Mouse (Mus musculus) kidney, embryonic 14.5 days (tissue): ENCODE results near the gene Socs1. TPM values are rescaled to one million over a fixed set of nuclear protein-coding genes. Genes with fewer than 3 reads are reported as not detected.

ENCODE experiments used
- ATAC-seq: fragments of 200-750 bp; cut with Nextera tagmentation; 2 replicates; pipeline ENCODE4 v1.8.0; 2017; ENCODE audit warnings: moderate number of reproducible peaks, mild to moderate bottlenecking, moderate TSS enrichment, moderate library complexity; ENCODE audit not compliant: low FRiP score, low TSS enrichment
- H3K27ac ChIP-seq: fragments of 300-500 bp; sonication (generic); 2 replicates; pipeline ENCODE4 v1.5.1; 2014; ENCODE audit warnings: low read depth, mild to moderate bottlenecking, low read length, moderate library complexity, mixed read lengths
- H3K27me3 ChIP-seq: fragments of 300-500 bp; sonication (generic); 2 replicates; pipeline ENCODE4 v1.6.1; 2014; ENCODE audit warnings: mild to moderate bottlenecking, low read length; ENCODE audit not compliant: control insufficient read depth, insufficient read depth
- H3K36me3 ChIP-seq: fragments of 300-500 bp; sonication (generic); 2 replicates; pipeline ENCODE4 v1.6.1; 2014; ENCODE audit warnings: low read length, mixed read lengths; ENCODE audit not compliant: control insufficient read depth, insufficient read depth
- H3K4me1 ChIP-seq: fragments of 300-500 bp; sonication (generic); 2 replicates; pipeline ENCODE4 v1.6.1; 2014; ENCODE audit warnings: low read length, mixed read lengths; ENCODE audit not compliant: control insufficient read depth, insufficient read depth
- H3K4me2 ChIP-seq: fragments of 300-500 bp; sonication (generic); replicated peaks from 2 replicates; pipeline ENCODE4 v1.6.1; 2014; ENCODE audit warnings: low read depth, mild to moderate bottlenecking, low read length
- H3K4me3 ChIP-seq: fragments of 300-500 bp; sonication (generic); 2 replicates; pipeline ENCODE4 v1.5.1; 2014; ENCODE audit warnings: mild to moderate bottlenecking, low read length
- H3K9ac ChIP-seq: fragments of 300-500 bp; sonication (generic); 2 replicates; pipeline ENCODE4 v1.6.1; 2014; ENCODE audit warnings: low read depth, mild to moderate bottlenecking, low read length, moderate library complexity
- H3K9me3 ChIP-seq: fragments of 300-500 bp; sonication (generic); 2 replicates; pipeline ENCODE4 v1.6.1; 2016; ENCODE audit warnings: low read length; ENCODE audit not compliant: control insufficient read depth
- WGBS: fragments of 180-500 bp; shearing (Covaris S2); extraction: QIAGEN DNeasy Blood & Tissue Kit; methylation state at CpG from one replicate; pipeline ENCODE4 v1.1.7; 2014; 5-methylcytosine and 5-hydroxymethylcytosine counted together
- polyA plus RNA-seq: library from polyadenylated mRNA; unstranded; fragments of >200 nt; fragmentation: Nextera tagmentation; extraction: Ambion mirVana; gene quantifications from 2 replicates; pipeline ENCODE4 v1.2.1, GENCODE M21; 2014

Socs1 gene
- polyA plus RNA-seq, 1 experiment from 2014 or later, result 6.3 TPM

DNA sequence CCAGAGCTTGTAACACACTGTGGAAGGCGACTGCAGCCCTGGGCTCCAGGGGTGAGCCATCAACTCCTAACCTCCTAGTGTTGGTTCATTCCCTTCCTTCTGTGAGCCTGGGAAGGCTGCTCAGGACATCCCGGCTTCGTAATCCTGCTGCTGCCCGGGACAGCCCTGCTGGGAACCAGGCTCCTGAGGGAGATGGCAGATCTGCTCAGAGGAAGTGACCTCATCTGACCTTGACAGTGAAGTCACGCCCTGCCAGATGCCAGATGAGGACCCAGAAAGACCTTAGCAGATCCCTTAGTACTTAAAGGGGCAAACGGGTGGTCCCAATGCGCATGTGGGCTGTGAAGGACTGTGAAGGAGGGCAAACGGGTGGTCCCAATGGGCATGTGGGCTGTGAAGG lies 24.2 kb downstream of the Socs1 start:
- no peak for ATAC-seq
- Histone ChIP-seq H3K4me2 (no peak overlapping the region), H3K9ac (no peak overlapping the region), H3K4me1 (0 out of 2 replicates have a peak, but pooled peaks cover 4% of the 10 kb centered on the region), H3K4me3 (no peak overlapping the region), H3K9me3 (no peaks in the 10 kb centered on the region), H3K36me3 (no peaks in the 10 kb centered on the region), H3K27ac (no peak overlapping the region), H3K27me3 (no peaks in the 10 kb centered on the region)
- 63% methylated on average over 8 of the region's 8 CpGs for WGBS

DNA sequence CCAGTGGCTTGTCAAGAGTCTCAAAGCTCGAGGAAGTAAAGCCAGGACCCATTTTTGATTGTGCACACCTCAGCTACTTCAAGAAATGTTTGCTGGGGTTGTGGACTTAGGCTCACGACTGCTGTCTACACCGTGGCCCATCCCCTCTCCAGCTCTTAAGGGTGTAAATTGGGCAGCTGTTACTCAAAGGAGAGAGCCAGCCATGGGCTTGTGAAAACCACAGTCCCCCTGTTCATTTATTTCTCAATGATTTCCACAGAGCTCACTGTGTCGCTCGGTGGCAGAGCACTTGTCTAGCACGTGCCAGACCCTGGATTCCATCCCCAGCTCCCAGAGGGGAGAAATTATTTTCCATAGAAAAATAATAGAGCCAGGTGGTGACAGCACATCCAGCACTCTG lies 29.2 kb downstream of the Socs1 start:
- no peak overlapping the region for H3K4me2 ChIP-seq
- no peaks in the 10 kb centered on the region for H3K27me3 ChIP-seq
- H3K9ac ChIP-seq, result no peak overlapping the region
- H3K4me3 ChIP-seq, result no peak overlapping the region
- no peaks in the 10 kb centered on the region for H3K9me3 ChIP-seq
- H3K4me1 ChIP-seq, result no peaks in the 10 kb centered on the region
- H3K27ac ChIP-seq, result no peak overlapping the region
- 72% methylated on average over 6 of the region's 6 CpGs for WGBS
- no peak for ATAC-seq
- no peaks in the 10 kb centered on the region for H3K36me3 ChIP-seq

DNA sequence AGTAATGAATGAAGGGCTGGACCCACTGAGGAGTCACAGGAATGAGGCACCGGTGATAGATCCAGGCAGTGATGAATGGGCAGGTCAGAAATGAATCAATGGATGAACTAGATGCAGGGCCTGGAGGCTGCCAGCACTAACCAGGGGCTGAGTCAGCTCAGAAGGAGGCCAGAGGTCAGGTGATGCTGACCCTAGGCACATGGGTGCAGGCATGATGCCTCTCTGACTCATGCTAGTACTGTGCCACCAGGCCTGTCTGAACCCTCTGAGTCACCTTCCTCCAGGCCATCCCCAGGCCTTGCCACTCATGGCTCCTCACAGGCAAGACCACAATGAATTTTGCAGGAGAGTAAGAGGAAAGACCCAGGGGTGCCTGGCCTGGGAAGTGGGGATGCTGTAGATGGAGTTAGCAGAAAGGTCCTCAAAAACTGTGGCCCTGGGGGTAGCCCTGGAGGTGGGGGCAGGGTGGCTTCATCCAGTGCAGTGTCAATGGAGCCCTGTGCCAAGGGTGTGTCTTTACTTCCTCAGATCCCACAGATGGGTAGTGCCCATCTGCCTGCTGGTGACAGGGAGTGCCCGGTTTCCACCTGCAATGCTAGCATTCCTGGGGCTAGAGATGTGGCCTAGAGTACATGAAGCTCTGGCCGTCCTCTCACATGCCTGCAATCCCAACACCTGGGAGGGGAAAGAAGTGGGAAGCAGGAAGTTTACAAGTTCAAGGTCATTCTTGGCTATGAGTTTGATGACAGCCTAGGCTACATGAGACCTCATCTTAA lies 30.6 kb downstream of the Socs1 start:
- H3K9ac ChIP-seq, result no peak overlapping the region
- no peaks in the 10 kb centered on the region for H3K9me3 ChIP-seq
- H3K4me3 ChIP-seq, result no peak overlapping the region
- no peaks in the 10 kb centered on the region for H3K27me3 ChIP-seq
- WGBS, result 92% methylated on average over 3 of the region's 3 CpGs
- ATAC-seq, result no peak
- H3K27ac ChIP-seq, result no peak overlapping the region
- no peak overlapping the region for H3K4me2 ChIP-seq
- no peaks in the 10 kb centered on the region for H3K4me1 ChIP-seq
- no peaks in the 10 kb centered on the region for H3K36me3 ChIP-seq

DNA sequence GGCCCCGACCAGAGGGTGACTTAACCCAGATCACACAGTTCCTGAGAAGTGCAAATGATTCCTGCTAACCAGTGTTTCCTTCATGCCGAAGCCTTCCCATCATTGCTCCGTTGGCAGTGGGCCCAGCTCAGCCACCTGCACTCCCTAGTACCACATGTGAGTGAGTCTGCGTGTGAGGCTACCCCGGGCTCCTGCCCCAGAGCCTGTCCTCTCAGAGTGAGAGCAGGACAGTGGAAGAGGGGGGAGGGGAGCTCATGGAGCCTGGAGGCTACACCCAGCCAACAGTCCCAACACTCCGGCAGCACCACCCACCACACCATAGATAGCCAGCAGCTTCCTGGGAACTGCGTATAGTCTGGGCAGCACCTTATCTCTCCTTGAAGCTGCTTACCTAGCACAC lies 35.5 kb downstream of the Socs1 start:
- no peak overlapping the region for H3K4me2 ChIP-seq
- no peak overlapping the region for H3K9ac ChIP-seq
- no peak overlapping the region for H3K27ac ChIP-seq
- no peaks in the 10 kb centered on the region for H3K9me3 ChIP-seq
- no peaks in the 10 kb centered on the region for H3K27me3 ChIP-seq
- 57% methylated on average over 7 of the region's 7 CpGs for WGBS
- ATAC-seq, result no peak
- H3K36me3 ChIP-seq, result no peaks in the 10 kb centered on the region
- no peaks in the 10 kb centered on the region for H3K4me1 ChIP-seq
- no peak overlapping the region for H3K4me3 ChIP-seq

DNA sequence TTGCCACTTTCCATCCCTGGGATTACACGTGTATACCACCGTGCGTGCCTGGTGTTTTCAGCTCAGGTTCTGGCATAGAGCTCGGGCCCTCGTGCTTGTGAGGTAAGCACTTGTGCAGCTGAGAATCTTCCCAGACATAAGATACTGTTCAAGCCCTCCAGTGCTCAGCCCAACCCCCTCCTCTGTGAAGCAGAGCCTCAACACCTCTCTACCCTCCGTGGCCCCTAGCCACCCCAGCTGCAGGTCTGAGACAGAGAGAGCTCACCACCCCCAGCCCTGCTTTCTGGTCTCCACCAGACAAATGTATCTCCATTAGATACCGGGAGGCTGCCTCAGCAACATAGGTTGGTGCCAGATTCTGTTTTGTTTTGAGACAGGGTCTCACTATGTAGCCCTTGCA lies 36.1 kb downstream of the Socs1 start:
- Histone ChIP-seq H3K4me1 (no peaks in the 10 kb centered on the region), H3K4me3 (no peak overlapping the region), H3K27me3 (no peaks in the 10 kb centered on the region), H3K9ac (no peak overlapping the region), H3K4me2 (no peak overlapping the region), H3K9me3 (no peaks in the 10 kb centered on the region), H3K36me3 (no peaks in the 10 kb centered on the region), H3K27ac (no peak overlapping the region)
- WGBS, result 57% methylated on average over 7 of the region's 7 CpGs
- no peak for ATAC-seq

- H3K4me3 ChIP-seq, result no peak overlapping the region
- no peak for ATAC-seq
- WGBS, result 95% methylated on average over 2 of the region's 2 CpGs
- H3K4me2 ChIP-seq, result no peak overlapping the region
- no peak overlapping the region for H3K27ac ChIP-seq
- no peaks in the 10 kb centered on the region for H3K36me3 ChIP-seq
- H3K9ac ChIP-seq, result no peak overlapping the region
- no peaks in the 10 kb centered on the region for H3K27me3 ChIP-seq
- 0 out of 2 replicates have a peak, but pooled peaks cover 5% of the 10 kb centered on the region for H3K4me1 ChIP-seq
- no peaks in the 10 kb centered on the region for H3K9me3 ChIP-seq
Measured at GRCm38 (mm10) chr16:10741082-10741481, 44.3 kb downstream of the Socs1 start.

DNA sequence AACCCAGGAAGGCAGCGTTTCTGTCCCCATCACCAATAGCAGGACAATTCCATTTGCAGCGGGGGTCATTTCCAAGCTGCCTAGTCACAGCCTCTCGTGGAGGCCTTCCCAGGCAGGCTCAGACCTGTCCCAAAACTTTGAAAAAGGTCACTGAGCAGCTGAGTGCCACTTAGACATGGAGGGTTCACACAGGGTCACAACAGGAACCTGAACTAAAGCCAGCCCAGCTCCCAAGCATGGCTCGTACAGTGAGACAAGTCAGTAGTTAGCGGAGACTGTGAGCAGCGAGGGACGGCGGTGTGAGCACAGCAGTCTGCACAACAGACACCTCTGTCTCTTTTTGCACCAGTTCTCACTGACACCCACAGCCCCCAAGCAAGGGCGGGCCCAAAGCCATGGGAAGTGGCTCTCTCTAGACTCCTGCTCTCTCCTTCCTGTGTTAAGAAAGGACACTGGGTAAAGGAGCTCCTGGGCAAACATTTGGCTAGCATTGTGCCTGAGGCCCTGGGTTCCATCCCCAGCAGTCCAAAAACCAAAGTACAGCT lies 45.4 kb downstream of the Socs1 start:
- Histone ChIP-seq H3K27ac (no peak overlapping the region), H3K27me3 (no peaks in the 10 kb centered on the region), H3K36me3 (no peaks in the 10 kb centered on the region), H3K4me2 (no peak overlapping the region), H3K4me1 (0 out of 2 replicates have a peak, but pooled peaks cover 5% of the 10 kb centered on the region), H3K9ac (no peak overlapping the region), H3K4me3 (no peak overlapping the region), H3K9me3 (no peaks in the 10 kb centered on the region)
- ATAC-seq, result no peak
- WGBS, result 68% methylated on average over 9 of the region's 9 CpGs

DNA sequence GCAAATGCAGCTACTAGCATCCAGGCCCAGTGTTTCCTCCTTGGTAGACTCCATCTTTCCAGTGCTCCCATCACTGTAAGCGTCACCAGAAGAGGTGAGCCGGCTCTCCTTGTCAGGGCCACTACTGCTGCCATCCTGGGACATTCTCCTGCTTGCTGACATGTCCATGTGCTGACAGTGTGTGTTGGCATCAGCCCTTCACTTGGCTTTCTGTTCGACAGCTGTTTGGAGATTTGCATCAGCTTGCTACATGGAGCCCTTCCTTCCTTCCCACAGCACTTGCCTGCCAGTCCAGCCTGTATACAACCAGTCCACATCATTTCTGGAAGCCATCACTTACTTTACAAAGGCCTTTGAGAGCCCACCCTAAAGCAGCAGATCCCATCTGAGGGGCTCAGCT lies 46.5 kb downstream of the Socs1 start:
- ATAC-seq, result no peak
- Histone ChIP-seq H3K9ac (no peak overlapping the region), H3K9me3 (no peaks in the 10 kb centered on the region), H3K4me1 (0 out of 2 replicates have a peak, but pooled peaks cover 5% of the 10 kb centered on the region), H3K4me2 (no peak overlapping the region), H3K4me3 (no peak overlapping the region), H3K27ac (no peak overlapping the region; the same call in 1 of the 2 replicates), H3K36me3 (no peaks in the 10 kb centered on the region), H3K27me3 (no peaks in the 10 kb centered on the region)
- WGBS, result 93% methylated on average over 3 of the region's 3 CpGs

- Histone ChIP-seq H3K27me3 (no peaks in the 10 kb centered on the region), H3K27ac (peak overlapping the region; percentile 57), H3K4me3 (no peak overlapping the region), H3K36me3 (no peaks in the 10 kb centered on the region), H3K9ac (no peak overlapping the region), H3K4me2 (no peak overlapping the region), H3K9me3 (no peaks in the 10 kb centered on the region), H3K4me1 (0 out of 2 replicates have a peak, but pooled peaks cover 5% of the 10 kb centered on the region)
- WGBS, result 28% methylated on average over 2 of the region's 2 CpGs
- 0 out of 2 replicates have a peak, but pooled peaks have one; percentile 60 for ATAC-seq
Measured at GRCm38 (mm10) chr16:10737571-10737970, 47.8 kb downstream of the Socs1 start.
